Mouse (Mus musculus) lung, postnatal 0 days (tissue): ENCODE measurements at regions not wholly inside any gene's neighbourhood (a gene's known extent, or its start where the extent isn't known, plus 50 kb on each side); places are given as distances from the start of the nearest gene placed in this dataset.

ENCODE experiments used
- ATAC-seq: fragments of 200-750 bp; cut with Nextera tagmentation; 2 replicates; pipeline ENCODE4 v1.8.0; 2017; ENCODE audit warnings: moderate library complexity
- DNase-seq: peaks from one replicate; pipeline ENCODE4 v3.0.0-alpha.2; 2016; ENCODE audit warnings: low spot score
- H3K27ac ChIP-seq: fragments of 300-500 bp; sonication (generic); 2 replicates; pipeline ENCODE4 v1.5.1; 2014; ENCODE audit warnings: antibody characterized with exemption, mild to moderate bottlenecking, low read length, mixed read lengths
- H3K27me3 ChIP-seq: fragments of 300-500 bp; sonication (generic); replicated peaks from 2 replicates; pipeline ENCODE4 v1.6.1; 2014; ENCODE audit warnings: low read length, mixed read lengths; ENCODE audit not compliant: insufficient read depth
- H3K36me3 ChIP-seq: fragments of 300-500 bp; sonication (generic); 2 replicates; pipeline ENCODE4 v1.6.1; 2014; ENCODE audit warnings: low read length, mixed read lengths; ENCODE audit not compliant: insufficient read depth
- H3K4me1 ChIP-seq: fragments of 300-500 bp; sonication (generic); 2 replicates; pipeline ENCODE4 v1.6.1; 2014; ENCODE audit warnings: antibody characterized with exemption, low read depth, low read length, mixed read lengths; ENCODE audit not compliant: insufficient read depth
- H3K4me2 ChIP-seq: fragments of 300-500 bp; sonication (generic); replicated peaks from 2 replicates; pipeline ENCODE4 v1.6.1; 2014; ENCODE audit warnings: low read depth, mild to moderate bottlenecking, low read length, moderate library complexity, mixed read lengths
- H3K4me3 ChIP-seq: fragments of 300-500 bp; sonication (generic); 2 replicates; pipeline ENCODE4 v1.5.1; 2014; ENCODE audit warnings: low read depth, low read length
- H3K9ac ChIP-seq: fragments of 300-500 bp; sonication (generic); replicated peaks from 2 replicates; pipeline ENCODE4 v1.6.1; 2014; ENCODE audit warnings: low read depth, mild to moderate bottlenecking
- H3K9me3 ChIP-seq: fragments of 300-500 bp; sonication (generic); 2 replicates; pipeline ENCODE4 v1.6.1; 2016; ENCODE audit warnings: low read length, mixed read lengths
- CTCF ChIP-seq: IDR thresholded peaks from 2 replicates; pipeline ENCODE4 v1.5.1; 2016; ENCODE audit warnings: antibody characterized with exemption, mild to moderate bottlenecking
- EP300 ChIP-seq: IDR thresholded peaks from 2 replicates; pipeline ENCODE4 v1.6.1; 2016; ENCODE audit warnings: antibody characterized with exemption, mild to moderate bottlenecking, control low read depth
- WGBS: fragments of 180-500 bp; shearing (Covaris S2); extraction: QIAGEN DNeasy Blood & Tissue Kit; methylation state at CpG from one replicate; pipeline ENCODE4 v1.1.7; 2014; 5-methylcytosine and 5-hydroxymethylcytosine counted together

- Histone ChIP-seq H3K9me3 (no peaks in the 10 kb centered on the region), H3K27ac (no peak overlapping the region), H3K27me3 (no peaks in the 10 kb centered on the region), H3K36me3 (no peaks in the 10 kb centered on the region), H3K4me2 (no peak overlapping the region), H3K4me3 (no peak overlapping the region), H3K4me1 (no peaks in the 10 kb centered on the region), H3K9ac (no peak overlapping the region)
- ATAC-seq: no peak
- TF ChIP-seq EP300 (no peak), CTCF (no peak)
- 70% methylated on average over 4 of the region's 4 CpGs for WGBS
- DNase-seq: no peak
Observed at GRCm38 (mm10) chr16:76634196-76634698, 260.6 kb upstream of the Nrip1 start.

GRCm38 (mm10) chr16:76626142-76626541 lies 252.5 kb upstream of the Nrip1 start:
- Histone ChIP-seq H3K4me3 (no peak overlapping the region), H3K4me2 (no peak overlapping the region), H3K27me3 (no peaks in the 10 kb centered on the region), H3K36me3 (no peaks in the 10 kb centered on the region), H3K9me3 (no peaks in the 10 kb centered on the region), H3K4me1 (no peaks in the 10 kb centered on the region), H3K9ac (no peak overlapping the region), H3K27ac (no peak overlapping the region)
- WGBS: 32% methylated on average over 4 of the region's 4 CpGs
- no peak for DNase-seq
- no peak for ATAC-seq
- TF ChIP-seq CTCF (no peak), EP300 (no peak)

GRCm38 (mm10) chr16:76621715-76622114 lies 248.1 kb upstream of the Nrip1 start:
- Histone ChIP-seq H3K9me3 (no peaks in the 10 kb centered on the region), H3K9ac (no peak overlapping the region), H3K4me2 (no peak overlapping the region), H3K27me3 (no peaks in the 10 kb centered on the region), H3K27ac (no peak overlapping the region), H3K4me1 (no peaks in the 10 kb centered on the region), H3K4me3 (no peak overlapping the region), H3K36me3 (no peaks in the 10 kb centered on the region)
- DNase-seq (no peak), ATAC-seq (no peak)
- WGBS: 67% methylated on average over 8 of the region's 8 CpGs
- TF ChIP-seq CTCF: no peak
- no peak for TF ChIP-seq EP300

- H3K9ac ChIP-seq: no peak overlapping the region
- H3K4me1 ChIP-seq: no peaks in the 10 kb centered on the region
- TF ChIP-seq CTCF (no peak), EP300 (no peak)
- ATAC-seq: no peak
- DNase-seq: no peak
- H3K27ac ChIP-seq: no peak overlapping the region
- 75% methylated on average over 7 of the region's 7 CpGs for WGBS
- no peak overlapping the region for H3K4me3 ChIP-seq
- no peak overlapping the region for H3K4me2 ChIP-seq
- H3K9me3 ChIP-seq: no peaks in the 10 kb centered on the region
- no peaks in the 10 kb centered on the region for H3K27me3 ChIP-seq
- no peaks in the 10 kb centered on the region for H3K36me3 ChIP-seq
Observed at GRCm38 (mm10) chr16:76618295-76618694, 244.7 kb upstream of the Nrip1 start.

GRCm38 (mm10) chr16:76611061-76611460 lies 237.4 kb upstream of the Nrip1 start:
- TF ChIP-seq CTCF: no peak
- no peak for TF ChIP-seq EP300
- Histone ChIP-seq H3K36me3 (no peaks in the 10 kb centered on the region), H3K4me2 (no peak overlapping the region), H3K4me3 (no peak overlapping the region), H3K9me3 (no peaks in the 10 kb centered on the region), H3K4me1 (no peaks in the 10 kb centered on the region), H3K27me3 (no peaks in the 10 kb centered on the region), H3K9ac (no peak overlapping the region), H3K27ac (no peak overlapping the region)
- no peak for DNase-seq
- no peak for ATAC-seq

GRCm38 (mm10) chr16:76604914-76605313 lies 231.3 kb upstream of the Nrip1 start:
- 70% methylated on average over 3 of the region's 3 CpGs for WGBS
- H3K4me2 ChIP-seq: no peak overlapping the region

GRCm38 (mm10) chr16:76603846-76604258 lies 230.2 kb upstream of the Nrip1 start:
- no peaks in the 10 kb centered on the region for H3K36me3 ChIP-seq
- no peaks in the 10 kb centered on the region for H3K27me3 ChIP-seq
- no peak overlapping the region for H3K27ac ChIP-seq
- DNase-seq (no peak), ATAC-seq (no peak)
- TF ChIP-seq CTCF: no peak
- TF ChIP-seq EP300: no peak
- H3K4me3 ChIP-seq: no peak overlapping the region
- no peak overlapping the region for H3K9ac ChIP-seq
- no peak overlapping the region for H3K4me2 ChIP-seq
- no peaks in the 10 kb centered on the region for H3K9me3 ChIP-seq
- no peaks in the 10 kb centered on the region for H3K4me1 ChIP-seq
- 52% methylated on average over 6 of the region's 6 CpGs for WGBS

More at GRCm38 (mm10) chr16:76604914-76605313, 231.3 kb upstream of the Nrip1 start:
- Histone ChIP-seq H3K9ac (no peak overlapping the region), H3K27me3 (no peaks in the 10 kb centered on the region), H3K9me3 (no peaks in the 10 kb centered on the region), H3K36me3 (no peaks in the 10 kb centered on the region), H3K27ac (no peak overlapping the region), H3K4me3 (no peak overlapping the region), H3K4me1 (no peaks in the 10 kb centered on the region)
- ATAC-seq (no peak), DNase-seq (no peak)
- TF ChIP-seq CTCF (no peak), EP300 (no peak)
